Mouse (Mus musculus): ENCODE results near the gene Mgat3. TPM values are rescaled to one million over a fixed set of nuclear protein-coding genes. Genes with fewer than 3 reads are reported as not detected.

The Mgat3 gene
- total and polyA plus RNA-seq, 3 experiments, result 2.3 to 4.9 (median 3.5) TPM

GRCm38 (mm10) chr15:80225208-80225607, 51.7 kb downstream of the Mgat3 start:
- Histone ChIP-seq H3K27me3 (ENCODE audit: control insufficient read depth, insufficient read depth, low read length) (no peaks in the 10 kb centered on the region), H3K79me2 (replicated peaks; ENCODE audit: control insufficient read depth, insufficient read depth, low read length) (no peaks in the 10 kb centered on the region), H3K36me3 (ENCODE audit: control insufficient read depth, insufficient read depth, low read length) (no peaks in the 10 kb centered on the region), H3K4me1 (ENCODE audit: control insufficient read depth, insufficient read depth, low read length) (no peaks in the 10 kb centered on the region), H3K4me3 (no peak overlapping the region), H3K27ac (no peak overlapping the region), H3K9ac (ENCODE audit: low read depth, low read length) (no peak overlapping the region)
- TF ChIP-seq EP300 (IDR thresholded peaks at IDR 0.05; ENCODE audit: insufficient read depth, low read depth, low read length), result no peak
- peak; percentile 82 for TF ChIP-seq CTCF (IDR thresholded peaks at IDR 0.05)
- no peak for TF ChIP-seq POLR2A (IDR thresholded peaks at IDR 0.05; ENCODE audit: insufficient read depth, low read depth, low read length)
- WGBS, result 18% methylated on average over 9 of the region's 9 CpGs
- peak; percentile 53 to 81 for DNase-seq
- intact Hi-C loops (cut with DNase I), result loop anchor here (2.0 to 10.0 kb wide), 4 partner anchors 37 to 280 kb away; partner anchors contain the start of genes Rps19bp1 and Tab1

GRCm38 (mm10) chr15:80225796-80226195, 52.3 kb downstream of the Mgat3 start:
- H3K9ac ChIP-seq (ENCODE audit: low read depth, low read length), result no peak overlapping the region
- TF ChIP-seq EP300 (IDR thresholded peaks at IDR 0.05; ENCODE audit: insufficient read depth, low read depth, low read length) (no peak), CTCF (IDR thresholded peaks at IDR 0.05) (peak; percentile 66), POLR2A (IDR thresholded peaks at IDR 0.05; ENCODE audit: insufficient read depth, low read depth, low read length) (no peak)
- no peaks in the 10 kb centered on the region for H3K27me3 ChIP-seq (ENCODE audit: control insufficient read depth, insufficient read depth, low read length)
- no peaks in the 10 kb centered on the region for H3K79me2 ChIP-seq (replicated peaks; ENCODE audit: control insufficient read depth, insufficient read depth, low read length)
- peak in 1 of 2 experiments; percentile 20 for DNase-seq
- no peaks in the 10 kb centered on the region for H3K36me3 ChIP-seq (ENCODE audit: control insufficient read depth, insufficient read depth, low read length)
- intact Hi-C loops (cut with DNase I), result loop anchor here (2.0 to 10.0 kb wide), 4 partner anchors 37 to 281 kb away; partner anchors contain the start of genes Rps19bp1 and Tab1
- no peaks in the 10 kb centered on the region for H3K4me1 ChIP-seq (ENCODE audit: control insufficient read depth, insufficient read depth, low read length)
- WGBS, result 48% methylated on average over 2 of the region's 2 CpGs
- H3K27ac ChIP-seq, result no peak overlapping the region
- H3K4me3 ChIP-seq, result no peak overlapping the region

GRCm38 (mm10) chr15:80228071-80228800, 54.7 kb downstream of the Mgat3 start:
- H3K27me3 ChIP-seq (ENCODE audit: control insufficient read depth, insufficient read depth, low read length), result no peaks in the 10 kb centered on the region
- H3K79me2 ChIP-seq (replicated peaks; ENCODE audit: control insufficient read depth, insufficient read depth, low read length), result no peaks in the 10 kb centered on the region
- H3K4me3 ChIP-seq, result no peak overlapping the region
- no peak overlapping the region for H3K9ac ChIP-seq (ENCODE audit: low read depth, low read length)
- DNase-seq, result no peak
- 71% methylated on average over 17 of the region's 17 CpGs for WGBS
- no peak overlapping the region for H3K27ac ChIP-seq
- H3K36me3 ChIP-seq (ENCODE audit: control insufficient read depth, insufficient read depth, low read length), result no peaks in the 10 kb centered on the region
- H3K4me1 ChIP-seq (ENCODE audit: control insufficient read depth, insufficient read depth, low read length), result no peaks in the 10 kb centered on the region
- TF ChIP-seq EP300 (IDR thresholded peaks at IDR 0.05; ENCODE audit: insufficient read depth, low read depth, low read length), result no peak
- TF ChIP-seq POLR2A (IDR thresholded peaks at IDR 0.05; ENCODE audit: insufficient read depth, low read depth, low read length), result no peak
- TF ChIP-seq CTCF (IDR thresholded peaks at IDR 0.05), result no peak
- intact Hi-C loops (cut with DNase I), result loop anchor here (5.0 to 10.0 kb wide), 3 partner anchors 34 to 283 kb away; partner anchors contain the start of genes Rps19bp1 and Tab1

- H3K36me3 ChIP-seq (ENCODE audit: control insufficient read depth, insufficient read depth, low read length), result peaks cover 8% of the 10 kb centered on the region
- no peak for DNase-seq
- H3K4me1 ChIP-seq (ENCODE audit: control insufficient read depth, insufficient read depth, low read length), result peaks cover 3% of the 10 kb centered on the region; the same call in 1 of the 2 replicates
- no peaks in the 10 kb centered on the region; the same call in 1 of the 2 replicates for H3K79me2 ChIP-seq (replicated peaks; ENCODE audit: control insufficient read depth, insufficient read depth, low read length)
- WGBS, result 57% methylated on average over 2 of the region's 2 CpGs
- TF ChIP-seq EP300 (IDR thresholded peaks at IDR 0.05; ENCODE audit: insufficient read depth, low read depth, low read length), result no peak
- no peak for TF ChIP-seq POLR2A (IDR thresholded peaks at IDR 0.05; ENCODE audit: insufficient read depth, low read depth, low read length)
- TF ChIP-seq CTCF (IDR thresholded peaks at IDR 0.05), result no peak
- H3K27me3 ChIP-seq (ENCODE audit: control insufficient read depth, insufficient read depth, low read length), result no peaks in the 10 kb centered on the region
- no peak overlapping the region for H3K9ac ChIP-seq (ENCODE audit: low read depth, low read length)
- no peak overlapping the region for H3K27ac ChIP-seq
- H3K4me3 ChIP-seq, result no peak overlapping the region
- intact Hi-C loops (cut with DNase I), result no loop called here
These were observed 58.8 kb downstream of the Mgat3 start for GRCm38 (mm10) chr15:80232331-80232730.

GRCm38 (mm10) chr15:80233053-80233452, 59.5 kb downstream of the Mgat3 start:
- Histone ChIP-seq H3K4me1 (ENCODE audit: control insufficient read depth, insufficient read depth, low read length) (peaks cover 3% of the 10 kb centered on the region; the same call in 1 of the 2 replicates), H3K27ac (peak overlapping the region; percentile 79), H3K79me2 (replicated peaks; ENCODE audit: control insufficient read depth, insufficient read depth, low read length) (peaks cover 2% of the 10 kb centered on the region; the same call in 1 of the 2 replicates), H3K27me3 (ENCODE audit: control insufficient read depth, insufficient read depth, low read length) (no peaks in the 10 kb centered on the region), H3K9ac (ENCODE audit: low read depth, low read length) (no peak overlapping the region), H3K36me3 (ENCODE audit: control insufficient read depth, insufficient read depth, low read length) (peaks cover 8% of the 10 kb centered on the region), H3K4me3 (no peak overlapping the region)
- intact Hi-C loops (cut with DNase I), result no loop called here
- WGBS, result 69% methylated on average over 4 of the region's 4 CpGs
- TF ChIP-seq CTCF (IDR thresholded peaks at IDR 0.05) (no peak), EP300 (IDR thresholded peaks at IDR 0.05; ENCODE audit: insufficient read depth, low read depth, low read length) (no peak), POLR2A (IDR thresholded peaks at IDR 0.05; ENCODE audit: insufficient read depth, low read depth, low read length) (no peak)
- no peak for DNase-seq
